Mouse (Mus musculus): ENCODE data around the gene Sae1.
"Not testable (repeated sequence)": the region's sequence is repeated elsewhere in the genome, so short reads cannot be mapped to it uniquely, and the experiment has no call there.

The Sae1 gene

GRCm38 (mm10) chr7:16402968-16403948, 15.7 kb upstream of the Sae1 start:
- in situ Hi-C loops (cut with MboI, MseI) = no loop called here

DNA sequence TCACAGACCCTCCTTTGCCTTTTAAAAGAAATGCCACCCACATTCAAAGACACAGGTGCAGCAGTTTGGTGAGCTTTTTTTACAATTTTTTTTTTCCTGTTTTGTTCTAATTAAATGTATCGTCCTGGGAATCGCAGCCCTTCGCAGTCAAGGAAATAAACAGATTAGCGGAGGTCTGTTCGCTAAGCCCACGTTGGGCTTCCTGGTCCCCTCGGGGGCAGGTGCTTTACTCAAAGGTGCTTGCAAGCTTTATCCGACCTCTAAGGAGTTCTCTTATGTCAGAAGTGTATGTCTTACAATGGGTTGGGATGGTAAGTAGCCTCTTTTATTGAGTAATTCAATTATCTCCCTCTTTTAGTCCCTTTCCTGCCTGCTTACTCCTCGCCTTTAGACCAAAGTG, 14.8 kb upstream of the Sae1 start:
- in situ Hi-C loops (cut with MboI, MseI) = no loop called here

- in situ Hi-C loops (cut with MboI, MseI) = no loop called here
These were observed 14.4 kb upstream of the Sae1 start for GRCm38 (mm10) chr7:16401991-16402431.

DNA sequence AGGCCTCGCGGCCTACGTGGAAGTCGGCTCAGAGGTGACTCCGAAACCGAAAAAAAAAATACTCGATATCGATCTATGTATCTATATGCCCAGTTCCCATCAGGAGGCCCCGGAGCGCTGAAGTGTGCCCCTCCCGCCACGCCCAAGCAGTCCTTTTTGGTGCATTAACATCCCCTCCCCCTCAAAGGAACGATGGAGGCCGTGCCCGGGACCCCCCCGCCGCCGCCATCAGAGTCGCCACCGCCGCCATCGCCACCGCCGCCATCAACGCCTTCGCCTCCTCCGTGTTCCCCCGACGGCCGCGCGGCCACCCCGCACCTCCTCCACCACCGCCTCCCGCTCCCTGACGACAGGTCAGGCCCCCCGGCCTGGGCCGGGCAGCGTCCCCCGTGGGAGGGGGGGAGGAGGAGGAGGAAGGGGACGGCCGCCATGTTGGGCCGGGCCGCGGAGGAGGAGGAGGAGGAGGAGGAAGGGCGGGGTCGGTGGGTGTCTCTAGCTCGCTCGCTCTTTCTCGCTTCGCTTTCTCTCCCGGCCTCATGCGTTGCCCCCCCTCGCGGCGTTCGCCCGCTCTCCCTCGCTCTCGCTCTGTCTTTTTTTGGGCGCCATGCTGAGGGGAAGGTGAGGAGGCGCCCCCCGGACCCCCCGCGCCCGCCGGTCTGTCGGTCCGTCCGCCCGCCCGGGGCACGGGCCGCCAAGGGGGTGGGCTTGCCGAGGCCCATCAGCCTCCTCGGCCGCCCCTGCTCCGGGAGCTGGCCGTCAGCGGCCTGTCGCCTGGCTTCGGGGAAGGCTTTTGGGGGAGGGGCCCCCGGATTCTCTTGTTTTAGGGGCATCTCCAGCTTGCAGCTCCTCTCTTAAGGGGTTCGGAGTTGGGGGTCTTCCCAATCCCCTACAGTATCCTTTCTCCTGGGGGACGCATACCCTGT, 13.3 kb upstream of the Sae1 start, which contains the start of gene Zc3h4:
Gene Zc3h4 (plus strand): TSS at position 222 of the 923 bp plus-strand sequence.
- in situ Hi-C loops (cut with MboI, MseI) = no loop called here

DNA sequence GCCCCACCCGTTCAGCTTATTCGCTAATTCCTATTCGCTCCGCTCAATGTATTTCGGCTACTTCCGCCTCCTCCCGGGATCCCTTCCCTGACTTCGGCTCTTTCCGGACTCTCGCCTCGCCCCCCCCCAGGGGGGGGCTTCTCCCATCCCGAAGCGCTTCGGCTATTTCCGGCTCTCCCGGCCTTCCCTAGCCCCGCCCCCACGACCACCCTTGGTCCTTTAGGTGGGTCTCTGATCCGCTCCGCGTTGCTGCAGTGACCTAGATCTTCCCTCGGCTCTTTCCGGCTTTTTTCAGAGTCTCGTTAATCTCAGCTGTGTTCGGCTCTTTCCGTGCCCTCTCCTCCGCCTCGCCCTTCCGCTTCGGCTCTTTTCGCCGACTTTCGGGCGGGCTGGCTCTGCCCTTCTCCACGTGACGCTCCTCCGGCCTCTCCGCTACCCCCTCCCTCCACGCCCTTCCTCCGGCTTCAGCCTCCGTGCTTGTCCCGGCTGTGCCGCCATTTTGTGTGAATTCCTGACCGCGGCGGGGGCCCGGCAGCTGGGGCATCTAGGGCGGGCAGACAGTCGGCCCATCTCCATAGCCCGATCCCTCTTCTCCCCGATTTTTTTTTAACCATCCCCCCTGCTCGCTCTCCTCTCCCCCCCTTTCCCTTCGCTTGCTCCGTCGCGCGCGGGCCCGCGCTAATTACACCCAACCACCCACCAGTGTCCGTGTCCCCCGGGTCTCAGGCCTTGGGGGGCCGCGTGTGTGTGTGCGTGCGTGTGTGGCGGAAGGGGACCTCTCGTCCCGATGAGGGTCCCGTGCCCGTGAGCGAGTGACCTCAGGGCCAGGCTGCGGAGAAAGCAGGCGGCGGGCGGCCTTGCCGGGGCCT, 12.4 kb upstream of the Sae1 start:
- in situ Hi-C loops (cut with MboI, MseI) = loop anchor here (5.0 kb wide), 1 partner anchor 108 kb away; no protein-coding TSS in a partner anchor

DNA sequence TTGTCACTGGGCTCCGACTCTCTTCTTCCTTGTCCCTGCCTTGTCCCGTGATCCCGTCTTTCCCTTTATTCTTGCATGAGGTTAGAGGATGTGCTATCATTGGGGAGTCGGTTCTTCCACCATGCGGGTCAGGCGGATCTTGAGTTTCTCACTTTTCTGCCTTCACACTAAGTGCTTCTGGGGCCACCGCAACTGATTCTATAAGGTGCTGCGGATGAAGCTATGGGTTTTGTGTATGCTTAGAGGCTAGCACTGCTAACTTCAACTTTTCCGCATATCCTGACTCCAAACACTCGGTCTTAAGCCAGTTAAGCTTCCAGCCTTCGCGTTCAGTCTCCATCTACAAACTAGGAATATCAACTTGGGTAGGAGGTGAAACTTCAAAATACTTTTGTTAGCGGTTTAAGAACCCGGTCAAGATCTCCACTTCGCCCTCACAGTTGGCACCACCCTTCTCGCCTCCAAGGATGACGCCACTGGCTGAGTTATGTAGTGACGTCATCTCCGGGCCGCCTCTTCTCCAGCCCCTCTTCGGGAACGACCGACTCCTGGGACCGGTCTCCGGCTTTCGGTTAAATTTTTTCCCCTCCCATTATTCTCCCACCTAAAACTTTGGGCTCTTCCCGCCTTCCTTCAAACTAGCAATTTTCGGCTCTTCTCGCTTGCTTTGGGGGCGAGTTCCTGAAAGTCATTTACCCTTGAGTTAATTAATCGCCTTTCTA, 11.7 kb upstream of the Sae1 start:
- in situ Hi-C loops (cut with MboI, MseI) = loop anchor here (5.0 kb wide), 1 partner anchor 107 kb away; no protein-coding TSS in a partner anchor

GRCm38 (mm10) chr7:16398387-16399050, 10.9 kb upstream of the Sae1 start:
- in situ Hi-C loops (cut with MboI, MseI) = loop anchor here (5.0 kb wide), 1 partner anchor 106 kb away; no protein-coding TSS in a partner anchor

DNA sequence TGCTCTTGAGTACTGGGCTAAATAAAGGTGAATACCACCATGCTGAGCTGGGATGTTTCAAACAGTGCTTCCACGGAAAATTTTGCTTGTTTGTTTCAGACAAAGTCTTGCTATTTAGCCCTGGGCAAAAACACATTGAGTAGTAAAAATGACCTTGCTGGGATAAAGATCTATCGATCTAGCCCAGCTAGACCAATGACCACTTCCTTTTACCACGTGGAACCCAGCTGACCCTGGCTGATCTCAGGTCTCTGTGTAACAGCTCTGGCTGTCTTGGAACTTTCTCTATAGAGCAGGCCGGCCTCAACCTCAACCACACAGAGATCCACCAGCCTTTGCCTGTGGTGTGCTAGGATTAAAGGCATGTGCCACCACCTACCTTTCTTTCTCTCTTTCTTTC, 9.9 kb upstream of the Sae1 start:
- in situ Hi-C loops (cut with MboI, MseI) = loop anchor here (5.0 kb wide), 1 partner anchor 105 kb away; no protein-coding TSS in a partner anchor

DNA sequence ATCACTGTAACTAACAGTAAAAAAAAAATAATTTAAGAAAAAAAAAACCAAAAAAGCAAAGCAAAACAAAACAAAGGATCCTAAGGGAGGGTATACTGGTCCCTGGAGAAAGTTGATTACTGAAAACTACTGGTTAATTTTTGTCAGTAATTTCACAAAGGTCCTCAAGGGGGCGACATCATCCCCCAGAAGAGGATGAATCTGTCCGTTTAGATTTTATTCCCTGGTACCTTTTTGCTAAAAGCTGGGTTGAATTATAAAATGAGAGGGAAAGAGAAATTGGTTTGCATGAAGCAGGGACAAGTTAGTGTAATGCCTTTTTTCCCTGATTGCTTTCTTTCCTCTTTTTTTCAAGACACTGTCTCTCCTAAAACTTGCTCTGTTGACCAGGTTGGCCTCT, 8.3 kb upstream of the Sae1 start:
- in situ Hi-C loops (cut with MboI, MseI) = loop anchor here (5.0 kb wide), 1 partner anchor 104 kb away; no protein-coding TSS in a partner anchor

GRCm38 (mm10) chr7:16392923-16393322, 5.3 kb upstream of the Sae1 start:
- in situ Hi-C loops (cut with MboI, MseI) = no loop called here

DNA sequence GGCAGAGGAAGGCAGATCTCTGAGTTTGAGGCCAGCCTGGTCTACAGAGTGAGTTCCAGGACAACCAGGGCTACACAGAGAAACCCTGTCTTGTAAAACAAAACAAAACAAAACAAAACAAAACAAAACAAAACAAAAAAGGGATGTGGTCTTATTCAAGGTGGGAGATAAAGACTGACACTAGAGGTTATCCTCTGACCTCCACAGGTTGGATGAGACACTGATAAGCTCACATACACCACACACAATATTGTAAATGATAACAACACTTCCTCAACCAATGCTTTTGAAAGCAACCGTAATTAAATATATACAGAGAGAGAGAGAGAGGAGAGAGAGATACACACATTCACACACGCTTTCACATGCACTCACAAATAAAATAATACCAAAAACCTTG, 2.3 kb upstream of the Sae1 start:
- in situ Hi-C loops (cut with MboI, MseI) = not testable (repeated sequence)

DNA sequence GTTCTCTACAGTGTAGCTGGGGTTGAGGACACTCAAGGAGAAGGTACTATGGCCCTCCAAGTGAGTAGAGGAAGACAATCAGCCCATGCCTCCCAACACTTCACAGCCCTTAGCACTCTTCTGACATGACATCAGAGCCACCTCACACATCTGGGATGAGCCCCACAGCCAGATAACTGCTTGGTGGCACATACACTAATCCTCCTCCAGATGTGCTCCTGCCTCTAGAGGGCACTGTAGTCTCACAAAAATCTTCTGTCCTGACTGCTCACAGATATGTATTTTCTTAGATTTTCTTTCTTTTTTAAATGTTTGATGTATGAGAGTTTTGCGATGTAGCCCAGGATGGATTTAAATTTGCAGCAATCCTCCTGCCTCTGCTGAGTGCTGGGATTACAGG, 11.1 kb downstream of the Sae1 start:
- in situ Hi-C loops (cut with MboI, MseI) = no loop called here

- in situ Hi-C loops (cut with MboI, MseI) = no loop called here
These were observed 12.6 kb downstream of the Sae1 start for GRCm38 (mm10) chr7:16374989-16375388.

DNA sequence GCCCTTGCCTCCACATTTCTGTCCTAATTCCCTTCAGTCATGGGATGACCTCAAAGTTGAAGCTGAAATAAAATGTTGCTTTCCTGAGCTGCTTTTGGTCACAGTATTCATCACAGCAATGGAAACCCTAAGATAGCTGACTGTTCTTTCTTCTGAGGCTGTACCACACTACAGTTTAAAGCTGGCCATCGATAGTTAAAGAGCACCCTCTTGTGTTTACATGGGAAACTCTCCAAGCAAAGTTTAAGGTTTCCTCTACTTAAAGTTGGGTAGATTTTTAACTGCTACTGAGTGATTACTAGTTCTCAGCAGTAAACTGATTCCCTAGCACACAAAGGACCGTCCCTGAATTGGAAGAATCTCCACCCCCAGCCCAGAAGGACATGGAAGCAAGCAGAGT, 13.9 kb downstream of the Sae1 start:
- in situ Hi-C loops (cut with MboI, MseI) = no loop called here

- in situ Hi-C loops (cut with MboI, MseI) = no loop called here
These were observed 17.0 kb downstream of the Sae1 start for GRCm38 (mm10) chr7:16370596-16370995.

DNA sequence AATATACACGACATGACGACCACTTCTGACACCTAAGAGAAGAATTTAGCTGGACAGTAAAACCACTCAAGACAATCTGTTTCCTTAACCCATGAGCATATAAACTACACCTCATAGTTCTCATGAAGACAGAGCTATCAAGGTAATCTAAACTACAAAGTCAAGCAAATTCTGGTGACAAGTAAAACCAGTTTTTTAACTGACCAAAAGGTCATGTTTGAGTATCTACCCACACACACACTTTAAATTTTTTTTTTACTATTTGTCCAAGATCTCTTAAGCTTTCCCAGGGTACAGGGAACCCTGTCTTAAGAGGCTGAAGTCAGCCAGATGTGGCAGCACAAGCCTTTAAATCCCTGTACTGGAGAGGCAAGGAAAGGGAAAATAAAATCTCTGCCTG, 18.8 kb downstream of the Sae1 start:
- in situ Hi-C loops (cut with MboI, MseI) = no loop called here

GRCm38 (mm10) chr7:16366669-16367068, 20.9 kb downstream of the Sae1 start:
- in situ Hi-C loops (cut with MboI, MseI) = no loop called here

DNA sequence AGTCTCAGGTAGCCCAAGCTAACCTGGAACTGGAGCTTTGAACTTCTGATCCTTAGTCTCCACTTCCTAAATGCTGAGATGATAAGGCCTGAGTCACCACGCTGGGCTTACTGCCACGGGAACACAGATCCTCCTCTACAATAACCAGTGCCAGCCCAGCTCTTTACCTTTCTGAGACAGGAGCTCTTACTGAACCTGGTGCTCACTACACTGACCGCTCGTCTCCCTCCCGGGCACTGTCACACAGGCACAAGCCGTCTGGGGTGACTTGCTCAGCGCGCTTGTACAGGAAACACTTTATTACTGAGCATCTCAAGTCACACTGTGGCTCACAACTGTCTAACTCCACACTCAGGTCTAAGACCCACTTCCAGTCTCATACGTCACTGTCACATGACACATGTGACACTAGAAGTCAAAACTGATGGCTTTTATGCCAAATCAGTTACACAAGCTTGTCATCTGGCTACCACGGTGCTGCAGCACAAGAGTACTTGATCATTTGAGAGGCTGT, 21.4 kb downstream of the Sae1 start:
- in situ Hi-C loops (cut with MboI, MseI) = no loop called here

DNA sequence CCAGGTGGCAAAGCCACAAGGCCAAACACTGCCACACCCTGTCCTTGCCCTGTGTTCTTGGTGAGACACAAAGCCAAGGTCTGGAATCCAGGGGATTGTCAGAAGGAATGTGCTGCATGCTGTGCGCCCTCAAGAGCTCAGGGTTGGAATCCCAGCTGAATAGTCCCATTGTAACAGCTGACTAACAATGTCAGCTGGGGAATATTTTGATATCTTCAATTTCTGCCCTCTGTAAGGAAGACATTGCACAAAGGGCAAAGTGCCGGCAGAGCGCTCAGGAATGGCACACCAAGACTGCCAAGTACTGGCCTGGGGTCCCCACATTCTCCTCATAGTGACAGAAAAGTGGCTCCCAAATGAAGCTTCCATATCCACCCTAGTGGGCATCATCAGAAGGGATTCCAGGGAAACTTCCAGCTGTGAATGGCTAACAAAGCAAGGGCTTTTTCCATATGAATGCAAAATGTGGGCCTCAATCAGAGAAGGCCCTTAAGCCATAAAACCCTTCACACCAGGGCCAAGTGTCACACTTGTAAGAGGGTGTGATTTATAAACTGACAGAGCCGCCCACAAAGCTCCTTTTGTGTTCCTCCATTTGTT, 22.6 kb downstream of the Sae1 start:
- in situ Hi-C loops (cut with MboI, MseI) = no loop called here

Data from T-helper 2 cell (primary cell).